Mouse (Mus musculus): ENCODE results near the gene Zmiz2.

- peak; percentile 80 for TF ChIP-seq CTCF (IDR thresholded peaks at IDR 0.05; ENCODE audit: low read depth)
- no peak for TF ChIP-seq EP300 (optimal IDR thresholded peaks at IDR 0.05)
These were observed 47.6 kb downstream of the Zmiz2 start for GRCm38 (mm10) chr11:6436442-6436841.
